Mouse (Mus musculus): ENCODE results near the gene Ccdc105. TPM values are rescaled to one million over a fixed set of nuclear protein-coding genes. Genes with fewer than 3 reads are reported as not detected.

The Ccdc105 gene
- polyA plus RNA-seq, 1 experiment from 2014 or later = 0.20 TPM

DNA sequence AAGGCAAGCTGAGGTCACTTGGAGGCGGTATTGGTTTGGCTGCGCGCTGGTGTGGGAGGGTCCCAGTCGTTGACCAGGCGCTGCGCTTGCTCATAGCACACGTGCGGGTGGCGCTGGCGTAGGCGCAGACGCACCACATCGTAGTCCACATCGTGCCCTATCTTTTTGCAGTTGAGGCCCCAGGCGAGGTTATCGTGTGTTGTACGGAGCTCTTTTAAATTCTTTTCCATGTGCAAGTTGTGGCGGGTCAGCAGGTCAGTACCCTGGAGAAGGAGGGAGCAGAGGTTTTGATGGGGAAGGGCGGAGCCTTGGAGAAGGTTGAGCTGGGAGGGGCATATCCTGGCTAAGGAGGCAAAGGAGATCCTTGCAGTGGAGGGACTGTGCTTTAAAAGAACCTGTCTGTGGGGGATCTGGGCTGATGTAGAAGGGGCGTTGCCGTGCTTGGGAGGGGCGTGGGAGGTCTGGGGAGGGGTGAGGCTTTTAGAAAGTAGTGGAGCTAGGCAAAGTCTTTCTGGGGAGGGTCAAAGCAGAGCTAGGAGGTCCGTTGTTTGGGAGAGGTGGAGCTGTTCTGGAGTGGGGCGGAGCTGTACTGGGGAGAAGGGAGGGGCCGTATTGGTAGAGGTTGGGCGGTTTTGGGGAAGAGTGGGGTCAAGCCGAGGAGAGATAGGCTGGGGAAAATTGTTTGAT is 5.7 kb downstream of the Ccdc105 start:
- H3K27ac ChIP-seq = no peak overlapping the region
- peak overlapping the region; percentile 66 for H3K4me2 ChIP-seq
- H3K9me3 ChIP-seq = no peaks in the 10 kb centered on the region
- no peaks in the 10 kb centered on the region for H3K27me3 ChIP-seq
- H3K9ac ChIP-seq = 0 out of 2 replicates have a peak overlapping the region, but pooled peaks have one; percentile 21
- 3% methylated on average over 27 of the region's 27 CpGs for WGBS
- peak; percentile 69 for ATAC-seq (ENCODE audit: insufficient number of reproducible peaks, insufficient read depth, low FRiP score, low TSS enrichment, low read depth)
- H3K4me3 ChIP-seq = peak overlapping the region; percentile 42
- no peaks in the 10 kb centered on the region for H3K36me3 ChIP-seq
- H3K4me1 ChIP-seq = peaks cover 21% of the 10 kb centered on the region

DNA sequence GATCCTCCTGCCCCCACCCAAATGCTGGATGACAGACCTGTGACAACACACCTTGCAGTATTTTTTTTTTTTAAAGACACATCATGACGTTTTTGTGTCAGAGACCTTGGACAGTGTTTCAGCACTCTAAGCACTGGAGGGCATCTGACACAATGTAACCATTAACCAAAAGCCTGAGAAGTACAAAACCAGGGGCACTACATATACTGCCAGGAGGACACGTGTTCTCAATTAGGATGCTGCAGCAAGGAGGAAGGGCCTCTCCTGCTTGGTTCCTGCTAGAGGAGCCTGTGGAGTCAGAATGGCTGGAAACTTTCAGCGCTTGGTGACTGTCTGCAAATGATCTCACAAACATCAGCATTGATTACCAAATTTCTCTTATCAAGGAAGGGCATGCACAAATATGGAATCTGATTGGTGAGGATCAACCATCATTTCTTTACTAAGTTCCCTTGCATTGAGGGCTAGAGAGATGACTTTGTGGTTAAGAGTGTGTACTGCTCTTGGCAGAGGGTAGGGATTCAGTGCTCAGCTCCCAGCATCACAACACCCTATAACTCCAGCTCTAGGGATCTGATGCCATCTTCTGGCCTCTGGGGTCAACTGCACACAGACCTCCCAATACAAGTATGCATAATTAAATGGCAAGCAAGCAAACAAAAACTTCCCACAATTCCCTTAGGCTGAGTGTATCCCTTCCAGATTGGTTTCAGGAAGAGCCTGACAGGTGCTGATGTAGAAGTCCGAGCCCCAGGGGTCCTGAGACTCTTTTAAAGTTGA is 7.2 kb downstream of the Ccdc105 start:
- H3K4me1 ChIP-seq = peaks cover 16% of the 10 kb centered on the region
- 23% methylated on average over 4 of the region's 4 CpGs for WGBS
- no peak overlapping the region for H3K9ac ChIP-seq
- no peaks in the 10 kb centered on the region for H3K27me3 ChIP-seq
- H3K27ac ChIP-seq = no peak overlapping the region
- ATAC-seq (ENCODE audit: insufficient number of reproducible peaks, insufficient read depth, low FRiP score, low TSS enrichment, low read depth) = no peak
- H3K9me3 ChIP-seq = no peaks in the 10 kb centered on the region
- no peak overlapping the region for H3K4me2 ChIP-seq
- H3K4me3 ChIP-seq = no peak overlapping the region
- no peaks in the 10 kb centered on the region for H3K36me3 ChIP-seq

DNA sequence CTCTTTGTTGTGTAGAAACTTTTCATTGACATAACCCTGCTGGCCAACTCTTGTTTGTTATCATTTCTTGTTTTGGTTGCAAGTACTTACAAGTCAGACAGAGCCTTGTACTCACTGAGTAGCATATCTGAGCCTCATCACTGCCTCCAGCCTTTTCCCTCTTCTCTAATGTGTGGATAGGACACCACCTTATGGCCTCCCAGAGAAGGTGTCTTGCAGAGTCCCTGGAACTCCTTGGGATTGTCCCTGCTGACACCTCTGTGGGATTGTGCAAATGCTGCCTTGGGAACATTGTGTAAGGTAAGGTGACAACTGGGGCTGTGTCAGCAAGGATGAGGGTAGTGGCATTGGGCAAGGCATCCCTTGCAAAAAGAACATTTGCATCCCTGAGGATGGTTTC is 9.1 kb downstream of the Ccdc105 start:
- no peak for ATAC-seq (ENCODE audit: insufficient number of reproducible peaks, insufficient read depth, low FRiP score, low TSS enrichment, low read depth)
- peaks cover 16% of the 10 kb centered on the region for H3K4me1 ChIP-seq
- H3K4me3 ChIP-seq = no peak overlapping the region
- no peak overlapping the region for H3K9ac ChIP-seq
- no peak overlapping the region for H3K27ac ChIP-seq
- H3K9me3 ChIP-seq = no peaks in the 10 kb centered on the region
- 0 out of 2 replicates have a peak, but pooled peaks cover 1% of the 10 kb centered on the region for H3K27me3 ChIP-seq
- H3K4me2 ChIP-seq = no peak overlapping the region
- H3K36me3 ChIP-seq = no peaks in the 10 kb centered on the region

DNA sequence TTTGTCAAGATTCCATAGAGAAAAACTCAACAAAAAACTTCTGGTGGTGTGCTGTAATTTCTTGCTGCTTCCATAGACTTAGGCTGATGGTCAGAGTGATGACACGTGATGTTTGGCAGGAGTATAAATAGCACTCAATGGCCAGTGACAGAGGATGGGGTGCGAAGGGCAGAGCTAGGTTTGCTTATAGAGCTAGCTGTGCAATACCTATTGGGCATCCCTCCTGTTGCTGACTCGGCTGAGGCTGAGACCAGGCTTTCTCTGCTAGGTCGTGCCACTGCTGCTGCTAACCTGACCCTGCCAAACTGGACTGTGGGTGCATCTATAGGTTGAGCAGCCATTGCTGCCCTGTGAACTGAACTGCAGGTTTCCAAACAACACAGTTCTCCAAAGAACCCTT is 13.0 kb downstream of the Ccdc105 start:
- ATAC-seq (ENCODE audit: insufficient number of reproducible peaks, insufficient read depth, low FRiP score, low TSS enrichment, low read depth) = no peak

DNA sequence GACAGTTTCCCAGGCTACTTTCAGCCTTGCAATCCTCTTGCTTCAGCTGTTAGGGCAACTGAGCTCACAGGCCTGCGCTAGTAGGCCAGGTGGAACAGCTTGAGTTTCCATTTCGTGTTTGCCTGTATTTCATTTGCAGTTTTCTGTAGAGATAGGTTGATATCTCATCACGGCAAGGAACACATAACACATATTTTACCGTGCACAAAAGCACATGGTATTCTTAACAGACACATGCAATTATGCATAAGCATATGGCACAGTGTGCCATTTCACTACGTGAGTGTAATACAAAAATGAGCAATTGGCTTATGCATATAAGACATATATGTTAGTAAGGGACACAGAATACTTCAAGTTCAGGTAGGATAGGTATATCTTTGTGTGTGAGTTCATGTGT is 25.0 kb downstream of the Ccdc105 start:
- no peaks in the 10 kb centered on the region for H3K27me3 ChIP-seq
- no peak overlapping the region for H3K4me2 ChIP-seq
- no peak for ATAC-seq (ENCODE audit: insufficient number of reproducible peaks, insufficient read depth, low FRiP score, low TSS enrichment, low read depth)
- H3K4me3 ChIP-seq = no peak overlapping the region
- no peaks in the 10 kb centered on the region for H3K9me3 ChIP-seq
- no peak overlapping the region for H3K27ac ChIP-seq
- no peaks in the 10 kb centered on the region for H3K36me3 ChIP-seq
- no peak overlapping the region for H3K9ac ChIP-seq
- no peaks in the 10 kb centered on the region for H3K4me1 ChIP-seq
- WGBS = 85% methylated on average over 5 of the region's 5 CpGs

More for the DNA sequence above, 13.0 kb downstream of the Ccdc105 start:
- Histone ChIP-seq H3K4me1 (no peaks in the 10 kb centered on the region), H3K36me3 (no peaks in the 10 kb centered on the region), H3K4me3 (no peak overlapping the region), H3K9ac (no peak overlapping the region), H3K9me3 (no peaks in the 10 kb centered on the region), H3K4me2 (no peak overlapping the region), H3K27me3 (0 out of 2 replicates have a peak, but pooled peaks cover 3% of the 10 kb centered on the region), H3K27ac (no peak overlapping the region)
- WGBS = 69% methylated on average over 4 of the region's 4 CpGs

DNA sequence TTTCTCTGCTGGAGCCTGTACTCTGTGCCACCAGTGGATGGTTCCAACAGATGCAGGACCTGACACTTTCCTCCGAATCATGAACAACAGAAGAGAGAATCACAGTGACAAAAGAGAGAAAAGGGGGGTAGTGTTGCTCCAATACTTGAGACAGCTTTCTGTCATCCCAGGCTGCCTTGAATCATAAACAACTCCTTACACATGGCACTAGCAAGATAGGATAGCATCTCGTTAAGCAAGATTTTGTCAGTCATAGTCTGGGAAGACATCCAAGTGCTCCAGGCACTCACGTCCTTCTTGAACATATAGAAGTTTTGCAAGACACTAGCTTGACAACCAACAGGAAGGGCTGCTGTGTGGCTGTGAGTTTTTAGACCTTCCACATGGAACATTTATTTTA is 25.8 kb downstream of the Ccdc105 start:
- Histone ChIP-seq H3K9me3 (no peaks in the 10 kb centered on the region), H3K4me3 (no peak overlapping the region), H3K4me2 (no peak overlapping the region), H3K4me1 (peaks cover 3% of the 10 kb centered on the region; the same call in 1 of the 2 replicates), H3K27me3 (no peaks in the 10 kb centered on the region), H3K27ac (no peak overlapping the region), H3K9ac (no peak overlapping the region), H3K36me3 (no peaks in the 10 kb centered on the region)
- WGBS = 55% methylated on average over 3 of the region's 3 CpGs
- ATAC-seq (ENCODE audit: insufficient number of reproducible peaks, insufficient read depth, low FRiP score, low TSS enrichment, low read depth) = no peak

DNA sequence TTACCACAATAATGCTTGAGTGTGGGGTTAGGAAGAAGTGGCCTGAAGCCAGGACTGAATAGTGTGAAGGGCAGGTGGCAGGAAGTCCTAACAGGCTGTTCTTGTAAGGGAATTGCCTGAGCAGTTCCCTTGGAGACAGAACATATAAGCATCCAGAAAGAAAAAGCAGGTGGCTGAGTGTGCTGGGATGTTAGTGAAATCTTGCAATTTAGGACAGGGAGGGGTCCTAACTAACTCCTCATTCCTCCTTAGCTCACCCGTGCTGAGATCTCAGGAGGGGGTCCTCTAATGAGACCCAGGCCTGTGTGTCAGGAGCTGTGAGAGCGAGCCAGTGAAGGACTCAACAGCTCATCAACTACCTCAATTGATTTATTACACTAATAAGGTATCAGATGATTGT is 29.4 kb downstream of the Ccdc105 start:
- H3K4me1 ChIP-seq = peaks cover 5% of the 10 kb centered on the region; the same call in 1 of the 2 replicates
- H3K36me3 ChIP-seq = no peaks in the 10 kb centered on the region
- H3K9ac ChIP-seq = no peak overlapping the region
- H3K27me3 ChIP-seq = no peaks in the 10 kb centered on the region
- no peak for ATAC-seq (ENCODE audit: insufficient number of reproducible peaks, insufficient read depth, low FRiP score, low TSS enrichment, low read depth)
- 28% methylated on average over 2 of the region's 2 CpGs for WGBS
- H3K4me2 ChIP-seq = no peak overlapping the region
- H3K4me3 ChIP-seq = no peak overlapping the region
- no peak overlapping the region for H3K27ac ChIP-seq
- H3K9me3 ChIP-seq = no peaks in the 10 kb centered on the region

DNA sequence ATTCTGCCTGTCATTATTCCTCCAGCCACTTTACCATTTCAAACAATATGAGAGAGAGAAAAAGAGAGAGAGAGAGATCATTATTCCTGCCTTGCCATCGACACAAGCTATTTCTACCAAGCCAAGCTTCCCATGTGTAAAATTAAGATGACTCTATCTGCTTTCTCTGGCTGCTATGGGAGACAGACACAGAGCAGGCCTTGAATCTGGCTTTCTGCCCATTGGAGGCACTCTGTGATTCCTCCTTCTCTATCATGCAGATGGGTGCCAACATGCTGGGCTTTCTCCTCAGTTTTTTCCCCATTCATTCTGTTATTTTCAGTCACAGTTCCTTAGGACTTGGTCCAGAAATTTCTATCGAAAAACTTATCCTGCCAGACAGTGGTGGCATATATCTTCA is 30.2 kb downstream of the Ccdc105 start:
- Histone ChIP-seq H3K4me3 (no peak overlapping the region), H3K27ac (no peak overlapping the region), H3K9me3 (no peaks in the 10 kb centered on the region), H3K36me3 (no peaks in the 10 kb centered on the region), H3K4me1 (peaks cover 5% of the 10 kb centered on the region; the same call in 1 of the 2 replicates), H3K9ac (no peak overlapping the region), H3K27me3 (no peaks in the 10 kb centered on the region), H3K4me2 (no peak overlapping the region)
- no peak for ATAC-seq (ENCODE audit: insufficient number of reproducible peaks, insufficient read depth, low FRiP score, low TSS enrichment, low read depth)
- 75% methylated on average over 2 of the region's 2 CpGs for WGBS

DNA sequence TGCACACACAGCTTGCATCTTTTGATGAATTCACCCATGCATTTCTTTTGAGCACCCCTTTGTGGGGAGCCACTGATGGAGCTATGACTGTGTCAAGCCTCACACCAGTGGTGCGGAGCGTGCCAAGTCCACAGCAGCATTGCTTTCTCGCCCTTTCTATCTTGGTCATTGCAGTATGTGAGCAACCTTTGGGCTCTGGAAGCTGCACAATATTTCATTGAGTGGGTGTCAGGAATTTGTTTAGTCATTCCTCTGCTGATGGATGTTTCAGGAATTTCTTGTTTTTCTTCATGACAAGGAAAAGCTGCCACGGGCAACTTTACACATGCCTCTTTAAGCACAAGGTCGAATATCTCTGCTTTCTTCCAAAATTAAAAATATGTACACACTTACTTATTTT is 30.8 kb downstream of the Ccdc105 start:
- Histone ChIP-seq H3K27me3 (no peaks in the 10 kb centered on the region), H3K27ac (no peak overlapping the region), H3K36me3 (no peaks in the 10 kb centered on the region), H3K4me1 (peaks cover 5% of the 10 kb centered on the region; the same call in 1 of the 2 replicates), H3K4me2 (no peak overlapping the region), H3K4me3 (no peak overlapping the region), H3K9me3 (no peaks in the 10 kb centered on the region), H3K9ac (no peak overlapping the region)
- WGBS = 80% methylated on average over 5 of the region's 5 CpGs
- no peak for ATAC-seq (ENCODE audit: insufficient number of reproducible peaks, insufficient read depth, low FRiP score, low TSS enrichment, low read depth)

DNA sequence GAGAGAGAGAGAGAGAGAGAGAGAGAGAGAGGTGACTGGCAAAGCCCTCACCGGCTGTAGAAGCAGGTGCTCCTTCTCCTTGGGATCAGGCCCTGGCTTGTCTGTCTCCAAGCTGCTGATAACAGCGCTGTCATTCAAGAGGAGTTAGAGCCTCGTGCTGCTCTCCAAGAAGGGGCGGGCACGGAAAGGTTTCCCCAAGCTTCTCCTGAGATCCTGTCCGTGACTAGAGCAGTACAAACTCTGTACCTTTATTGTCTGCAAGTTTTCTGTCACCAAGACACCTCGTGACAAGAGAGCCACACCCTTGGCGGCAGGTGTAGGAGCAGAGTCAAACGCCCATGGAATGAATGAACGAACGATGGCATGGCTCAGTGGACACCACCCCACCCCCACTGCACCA is 34.8 kb downstream of the Ccdc105 start, which contains the start of gene Casp14:
Casp14 (minus strand) TSS at position 239 of the 400 bp plus-strand sequence.
- H3K27ac ChIP-seq = no peak within 1 kb of the TSS
- peaks cover 5% of the 10 kb centered on the region; the same call in 1 of the 2 replicates for H3K4me1 ChIP-seq
- no peaks in the 10 kb centered on the region for H3K36me3 ChIP-seq
- no peaks in the 10 kb centered on the region for H3K9me3 ChIP-seq
- H3K9ac ChIP-seq = no peak within 1 kb of the TSS
- ATAC-seq (ENCODE audit: insufficient number of reproducible peaks, insufficient read depth, low FRiP score, low TSS enrichment, low read depth) = 0 out of 2 replicates have a peak, but pooled peaks have one; percentile 37
- WGBS = 60% methylated on average over 11 of the region's 11 CpGs
- H3K27me3 ChIP-seq = no peaks in the 10 kb centered on the region
- H3K4me2 ChIP-seq = no peak within 1 kb of the TSS
- no peak within 1 kb of the TSS for H3K4me3 ChIP-seq

DNA sequence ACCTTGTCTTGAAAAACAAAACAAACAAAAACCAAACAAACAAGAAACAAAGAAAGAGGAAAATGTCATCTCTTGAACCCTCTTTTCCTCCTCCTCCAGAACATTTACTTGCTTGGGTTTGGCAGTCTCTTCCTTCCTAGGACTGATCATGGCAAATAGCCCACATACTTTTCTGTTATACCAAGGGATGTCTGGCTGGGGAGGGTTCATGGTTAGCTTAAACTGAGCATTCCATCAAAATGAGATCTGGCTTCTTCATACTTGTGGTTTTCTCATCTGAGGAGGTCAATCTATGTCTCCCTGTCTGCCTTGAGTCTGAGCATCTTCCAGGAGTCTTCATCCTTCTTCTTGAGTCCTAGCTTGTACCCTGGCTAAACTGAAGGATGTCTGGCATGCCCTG is 36.6 kb downstream of the Ccdc105 start:
- no peak for ATAC-seq (ENCODE audit: insufficient number of reproducible peaks, insufficient read depth, low FRiP score, low TSS enrichment, low read depth)
- no peak overlapping the region for H3K4me2 ChIP-seq
- no peaks in the 10 kb centered on the region for H3K36me3 ChIP-seq
- no peaks in the 10 kb centered on the region for H3K4me1 ChIP-seq
- no peak overlapping the region for H3K27ac ChIP-seq
- H3K9ac ChIP-seq = no peak overlapping the region
- H3K27me3 ChIP-seq = no peaks in the 10 kb centered on the region
- no peaks in the 10 kb centered on the region for H3K9me3 ChIP-seq
- H3K4me3 ChIP-seq = no peak overlapping the region

DNA sequence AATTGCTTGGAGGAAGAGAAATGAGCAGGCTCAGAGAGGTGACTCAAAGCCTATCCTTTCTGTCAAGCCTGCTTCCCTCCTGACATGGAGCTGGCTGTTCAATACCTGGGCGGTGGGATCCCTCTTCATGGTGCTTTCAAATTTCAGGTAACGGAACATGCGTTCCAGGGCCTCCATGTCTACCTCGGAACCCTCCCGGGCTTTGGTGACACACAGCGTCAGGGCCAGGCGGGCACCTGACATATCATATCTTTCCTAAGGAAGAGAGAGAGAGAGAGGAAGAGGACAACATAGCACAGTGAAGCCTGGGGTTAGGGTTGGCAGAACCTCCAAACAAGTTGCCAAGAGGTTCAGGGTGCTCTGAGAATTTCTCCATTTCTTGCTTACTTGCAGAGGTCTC is 37.7 kb downstream of the Ccdc105 start:
- Histone ChIP-seq H3K27ac (no peak overlapping the region), H3K27me3 (no peaks in the 10 kb centered on the region), H3K36me3 (no peaks in the 10 kb centered on the region), H3K9me3 (no peaks in the 10 kb centered on the region), H3K4me1 (no peaks in the 10 kb centered on the region), H3K4me3 (no peak overlapping the region), H3K4me2 (no peak overlapping the region), H3K9ac (no peak overlapping the region)
- WGBS = 92% methylated on average over 7 of the region's 7 CpGs
- no peak for ATAC-seq (ENCODE audit: insufficient number of reproducible peaks, insufficient read depth, low FRiP score, low TSS enrichment, low read depth)

Data from embryonic facial prominence, embryonic 13.5 days (tissue).